In genomic region chr11:72086251-72087046, GRCm38 (mm10) we compare ENCODE assay signal across 9 mouse cellular contexts. TPM values are rescaled to one million over a fixed set of nuclear protein-coding genes. Genes with fewer than 3 reads are reported as not detected.
DNase-seq lines count a peak whose midpoint lies in the region; ATAC-seq and TF ChIP-seq lines count a peak whose summit lies in the region.
"Had no signal": no experiment of that assay in that cellular context is flagged by ENCODE, and none has a peak within 500 bp of the region (broad histone marks: within the 10 kb centered on the region; RNA-seq: fewer than 3 reads in every experiment).

No protein-coding gene starts in this region.

- H3K4me3 ChIP-seq in kidney, adult 2 months (ENCODE audit: insufficient read depth, low read depth, low read length) = no peak overlapping the region
- peak overlapping the region; percentile 28 for H3K4me3 ChIP-seq in gastrocnemius, adult 2 months
- H3K4me3 ChIP-seq in neural tube, embryonic 13.5 days = no peak overlapping the region
- no peak overlapping the region for H3K4me3 ChIP-seq in liver, embryonic 11.5 days (ENCODE audit: low read depth, low read length)

- intact Hi-C loops in gastrocnemius, adult 2 months (cut with DNase I) = no loop called here

- no peaks in the 10 kb centered on the region for H3K4me1 ChIP-seq in kidney, adult 2 months (ENCODE audit: control insufficient read depth, insufficient read depth, low read length)
- peaks cover 41% of the 10 kb centered on the region for H3K4me1 ChIP-seq in neural tube, embryonic 13.5 days (replicated peaks)
- H3K4me1 ChIP-seq in liver, embryonic 11.5 days (replicated peaks; ENCODE audit: control insufficient read depth, insufficient read depth, low read length) = no peaks in the 10 kb centered on the region

- no peaks in the 10 kb centered on the region for H3K36me3 ChIP-seq in kidney, adult 2 months (ENCODE audit: control insufficient read depth, insufficient read depth, low read length)
- H3K36me3 ChIP-seq in neural tube, embryonic 13.5 days = no peaks in the 10 kb centered on the region
- no peaks in the 10 kb centered on the region for H3K36me3 ChIP-seq in liver, embryonic 11.5 days (ENCODE audit: control insufficient read depth, insufficient read depth, low read length)

- H3K27me3 ChIP-seq in kidney, adult 2 months (replicated peaks; ENCODE audit: control insufficient read depth, insufficient read depth, low read length) = no peaks in the 10 kb centered on the region
- no peaks in the 10 kb centered on the region for H3K27me3 ChIP-seq in neural tube, embryonic 13.5 days
- no peaks in the 10 kb centered on the region for H3K27me3 ChIP-seq in liver, embryonic 11.5 days (replicated peaks; ENCODE audit: control insufficient read depth, insufficient read depth, low read length)

- peak; percentile 92 for ATAC-seq in neural tube, embryonic 13.5 days (ENCODE audit: low read depth)
- ATAC-seq in liver, embryonic 11.5 days (replicated peaks; ENCODE audit: low FRiP score) = no peak
- no peak for ATAC-seq in megakaryocyte-erythroid progenitor cell, adult 5-6 weeks (replicated peaks; ENCODE audit: low FRiP score, low TSS enrichment, poor library complexity, severe bottlenecking)

- no peak for TF ChIP-seq CTCF in kidney, adult 2 months (conservative IDR thresholded peaks at IDR 0.05; ENCODE audit: insufficient read depth, insufficient read length, low read depth, low read length)
- no peak for TF ChIP-seq CTCF in gastrocnemius, adult 2 months (IDR thresholded peaks at IDR 0.05)

- WGBS in kidney, adult 2 months = 44% methylated on average over 11 of the region's 11 CpGs
- WGBS in neural tube, embryonic 13.5 days = 14% methylated on average over 11 of the region's 11 CpGs
- WGBS in liver, embryonic 11.5 days = 62% methylated on average over 11 of the region's 11 CpGs

- TF ChIP-seq POLR2A in kidney, adult 2 months (IDR thresholded peaks at IDR 0.05; ENCODE audit: low read depth, low read length) = no peak

- H3K9ac ChIP-seq in neural tube, embryonic 13.5 days = peak overlapping the region; percentile 28; the same call in 1 of the 2 replicates
- no peak overlapping the region for H3K9ac ChIP-seq in liver, embryonic 11.5 days (ENCODE audit: low read depth, low read length)

- peak; percentile 18 for DNase-seq in kidney, postnatal 10 days
- DNase-seq in kidney, adult 2 months = no peak
- peak; percentile 75 for DNase-seq in gastrocnemius, adult 2 months
- peak; percentile 40 to 51 for DNase-seq in layer of hippocampus, postnatal 10 days (ENCODE audit: low spot score in 2 of 2)
- no peak for DNase-seq in thymus, postnatal 36 days
- DNase-seq in liver, embryonic 11.5 days (ENCODE audit: low spot score) = no peak

- H3K9me3 ChIP-seq in neural tube, embryonic 13.5 days = no peaks in the 10 kb centered on the region
- H3K9me3 ChIP-seq in liver, embryonic 11.5 days (ENCODE audit: control insufficient read depth, low read length) = no peaks in the 10 kb centered on the region

- no peak overlapping the region for H3K27ac ChIP-seq in kidney, adult 2 months (ENCODE audit: insufficient read depth, low read depth, low read length)
- peak overlapping the region; percentile 82 for H3K27ac ChIP-seq in gastrocnemius, adult 2 months
- peak overlapping the region; percentile 91 for H3K27ac ChIP-seq in neural tube, embryonic 13.5 days (replicated peaks)
- H3K27ac ChIP-seq in liver, embryonic 11.5 days (ENCODE audit: low read depth, low read length) = no peak overlapping the region

- H3K4me2 ChIP-seq in neural tube, embryonic 13.5 days = no peak overlapping the region
- no peak overlapping the region for H3K4me2 ChIP-seq in liver, embryonic 11.5 days

RNA-seq across cellular contexts. Expression of gene Pimreg, which starts 44.6 kb away (rescaled TPM):
- 0.39 and 0.55 TPM in 2 replicates for polyA plus RNA-seq in kidney, adult 2 months (2012; rRNA removed)
- total RNA-seq in gastrocnemius, adult 2 months (2021) = not detected
- total RNA-seq in layer of hippocampus, postnatal 10 days (2021) = 1 to 10 TPM; 3.6 to 3.7 TPM
- 31.2 and 37.8 TPM in 2 replicates for polyA plus RNA-seq in neural tube, embryonic 13.5 days (2015; fragmentation: Nextera tagmentation; extraction: Ambion mirVana)
- polyA plus RNA-seq in liver, embryonic 11.5 days (2014; fragmentation: Nextera tagmentation; extraction: Ambion mirVana) = 74.9 and 78.5 TPM in 2 replicates
- total RNA-seq in megakaryocyte-erythroid progenitor cell, adult 5-6 weeks (2014; fragmentation: Nextera tagmentation) = 2.3 and 7.1 TPM in 2 replicates
- total RNA-seq in megakaryocyte-erythroid progenitor cell, adult 5-6 weeks (2017) = 3.1 and 3.6 TPM in 2 replicates
- total RNA-seq: gastrocnemius, adult 8-10 months had no signal

RNA-seq across cellular contexts. Expression of gene Pitpnm3, which starts 49.1 kb away (rescaled TPM):
- polyA plus RNA-seq in kidney, adult 2 months (2012; rRNA removed) = 4.7 and 5.5 TPM in 2 replicates
- 1 to 10 TPM; 1.7 to 2.2 TPM for total RNA-seq in gastrocnemius, adult 2 months (2021)
- 10 to 100 TPM; 17.5 to 17.8 TPM for total RNA-seq in layer of hippocampus, postnatal 10 days (2021)
- polyA plus RNA-seq in neural tube, embryonic 13.5 days (2015; fragmentation: Nextera tagmentation; extraction: Ambion mirVana) = 1.8 and 2.1 TPM in 2 replicates
- 0.08 and 0.31 TPM in 2 replicates for polyA plus RNA-seq in liver, embryonic 11.5 days (2014; fragmentation: Nextera tagmentation; extraction: Ambion mirVana)
- not detected in 2 replicates for total RNA-seq in megakaryocyte-erythroid progenitor cell, adult 5-6 weeks (2014; fragmentation: Nextera tagmentation)
- total RNA-seq in megakaryocyte-erythroid progenitor cell, adult 5-6 weeks (2017) = not detected in 2 replicates

RNA-seq across cellular contexts. Expression of gene Aipl1, which starts 49.1 kb away (rescaled TPM):
- polyA plus RNA-seq in kidney, adult 2 months (2012; rRNA removed) = not detected in 2 replicates
- total RNA-seq in gastrocnemius, adult 2 months (2021) = not detected
- total RNA-seq in layer of hippocampus, postnatal 10 days (2021) = not detected
- polyA plus RNA-seq in neural tube, embryonic 13.5 days (2015; fragmentation: Nextera tagmentation; extraction: Ambion mirVana) = 0.32 and 0.39 TPM in 2 replicates
- polyA plus RNA-seq in liver, embryonic 11.5 days (2014; fragmentation: Nextera tagmentation; extraction: Ambion mirVana) = 0.16 and 0.25 TPM in 2 replicates
- total RNA-seq in megakaryocyte-erythroid progenitor cell, adult 5-6 weeks (2014; fragmentation: Nextera tagmentation) = not detected in 2 replicates
- 0.08 and 0.61 TPM in 2 replicates for total RNA-seq in megakaryocyte-erythroid progenitor cell, adult 5-6 weeks (2017)
- total RNA-seq: gastrocnemius, adult 8-10 months had no signal

Comparison
In these comparisons a context has a peak if more than half of its experiments do, and no peak if none do; other contexts are left out.
1. DNase-seq: peak in kidney, postnatal 10 days (single experiment), gastrocnemius, adult 2 months (single experiment) and layer of hippocampus, postnatal 10 days (2 of 2); none in kidney, adult 2 months (single experiment), thymus, postnatal 36 days (0 of 2) and liver, embryonic 11.5 days (single experiment).
2. H3K27ac ChIP-seq: peak in gastrocnemius, adult 2 months (single experiment) and neural tube, embryonic 13.5 days (single experiment); none in kidney, adult 2 months (single experiment) and liver, embryonic 11.5 days (single experiment).
3. RNA of gene Pitpnm3, which starts 49.1 kb away (total RNA-seq): 17.5 to 17.8 TPM in layer of hippocampus, postnatal 10 days; 1.7 to 2.2 TPM in gastrocnemius, adult 2 months and not detected in megakaryocyte-erythroid progenitor cell, adult 5-6 weeks; every median in the first group is over 4 times any median in the second.